Mouse (Mus musculus): ENCODE results near the gene Nus1.

- TF ChIP-seq POLR2A (IDR thresholded peaks at IDR 0.05; ENCODE audit: extremely low read depth, insufficient read depth, low read length) (no peak), CTCF (IDR thresholded peaks at IDR 0.05; ENCODE audit: low read depth, low read length) (no peak)
Observed at GRCm38 (mm10) chr10:52381321-52381801, 36.0 kb upstream of the Nus1 start.
